Mouse (Mus musculus): ENCODE measurements at regions not wholly inside any gene's neighbourhood (a gene's known extent, or its start where the extent isn't known, plus 50 kb on each side); places are given as distances from the start of the nearest gene placed in this dataset.

- TF ChIP-seq POLR2A (IDR thresholded peaks at IDR 0.05; ENCODE audit: extremely low read depth, insufficient read depth, low read length), result no peak
- no peak for TF ChIP-seq CTCF (IDR thresholded peaks at IDR 0.05; ENCODE audit: low read depth, low read length)
These were observed 389.7 kb upstream of the Manea start for GRCm38 (mm10) chr4:26736381-26736780.

Measured in liver, adult 2 months (tissue).